Mouse (Mus musculus) kidney, adult 2 months (tissue): ENCODE results near the gene Slamf9. TPM values are rescaled to one million over a fixed set of nuclear protein-coding genes. Genes with fewer than 3 reads are reported as not detected.

Source experiments
- DNase-seq: peaks from one replicate; pipeline ENCODE4 v3.0.0; 2021
- H3K27ac ChIP-seq: fragments of 200-500 bp; 2 replicates; pipeline ENCODE4 v1.5.1; 2012; ENCODE audit warnings: low read depth, low read length, control low read depth, inconsistent platforms; ENCODE audit not compliant: insufficient read depth
- H3K27me3 ChIP-seq: fragments of 200-500 bp; replicated peaks from 2 replicates; pipeline ENCODE4 v1.6.1; 2012; ENCODE audit warnings: mild to moderate bottlenecking, moderate library complexity, low read length, inconsistent platforms; ENCODE audit not compliant: control insufficient read depth, insufficient read depth
- H3K36me3 ChIP-seq: fragments of 200-500 bp; 2 replicates; pipeline ENCODE4 v1.6.1; 2012; ENCODE audit warnings: mild to moderate bottlenecking, moderate library complexity, low read length, inconsistent platforms; ENCODE audit not compliant: control insufficient read depth, insufficient read depth
- H3K4me1 ChIP-seq: fragments of 200-500 bp; 2 replicates; pipeline ENCODE4 v1.6.1; 2011; ENCODE audit warnings: low read length; ENCODE audit not compliant: control insufficient read depth, insufficient read depth
- H3K4me3 ChIP-seq: fragments of 200-500 bp; 2 replicates; pipeline ENCODE4 v1.5.1; 2011; ENCODE audit warnings: mild to moderate bottlenecking, low read depth, low read length, control low read depth; ENCODE audit not compliant: insufficient read depth
- CTCF ChIP-seq: fragments of 200-500 bp; conservative IDR thresholded peaks from 2 replicates; pipeline ENCODE4 v1.5.1; 2011; ENCODE audit warnings: low read depth, mild to moderate bottlenecking, control low read depth, low read length, moderate library complexity, mixed read lengths; ENCODE audit not compliant: insufficient read depth, insufficient read length
- POLR2A ChIP-seq: fragments of 200-500 bp; IDR thresholded peaks from one replicate; pipeline ENCODE4 v1.6.1; 2011; ENCODE audit warnings: low read depth, low read length, control low read depth
- WGBS: fragments of 180-500 bp; shearing (Covaris S2); methylation state at CpG from one replicate; pipeline ENCODE4 v1.1.7; 2018; 5-methylcytosine and 5-hydroxymethylcytosine counted together
- polyA plus RNA-seq: library from polyadenylated mRNA; depleted of rRNA; stranded (reverse); fragments of >200 nt; gene quantifications from 2 replicates; pipeline ENCODE4 v1.2.3, GENCODE M21; 2012

The Slamf9 gene
- polyA plus RNA-seq, 1 experiment, result 20.2 TPM

DNA sequence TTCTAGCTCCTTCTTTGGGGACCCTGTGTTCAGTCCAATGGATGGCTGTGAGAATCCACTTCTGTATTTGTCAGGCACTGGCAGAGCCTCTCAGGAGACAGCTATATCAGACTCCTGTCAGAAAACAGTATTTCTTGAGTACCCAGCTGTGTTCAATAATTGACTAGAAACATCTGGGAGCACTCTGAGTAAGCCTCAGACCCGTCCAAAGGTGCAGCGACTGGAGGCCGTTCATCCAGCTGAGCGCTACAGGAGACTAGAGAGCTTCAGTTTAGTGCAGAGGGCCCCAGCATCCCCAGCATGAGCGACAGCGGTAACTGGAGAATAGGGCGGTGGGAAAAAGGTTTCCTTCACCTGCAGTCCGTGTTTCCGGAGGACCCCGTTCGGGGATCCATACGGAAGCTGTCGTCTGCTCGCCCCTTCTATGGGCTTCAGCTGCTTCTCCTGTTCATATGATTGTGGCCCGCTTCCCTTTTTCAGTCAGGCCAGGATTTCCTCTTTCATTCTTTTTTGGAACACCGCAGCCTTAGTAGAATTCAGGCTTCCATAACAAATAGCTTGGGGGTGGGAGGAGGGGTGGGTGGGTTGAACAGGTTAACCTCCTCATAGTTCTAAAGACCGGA, 24.2 kb upstream of the Slamf9 start:
- no peak for TF ChIP-seq POLR2A
- no peak for TF ChIP-seq CTCF
- H3K27me3 ChIP-seq, result no peaks in the 10 kb centered on the region
- H3K36me3 ChIP-seq, result no peaks in the 10 kb centered on the region
- WGBS, result 40% methylated on average over 17 of the region's 17 CpGs
- no peaks in the 10 kb centered on the region; the same call in 1 of the 2 replicates for H3K4me1 ChIP-seq
- no peak overlapping the region for H3K27ac ChIP-seq
- H3K4me3 ChIP-seq, result no peak overlapping the region
- no peak for DNase-seq

DNA sequence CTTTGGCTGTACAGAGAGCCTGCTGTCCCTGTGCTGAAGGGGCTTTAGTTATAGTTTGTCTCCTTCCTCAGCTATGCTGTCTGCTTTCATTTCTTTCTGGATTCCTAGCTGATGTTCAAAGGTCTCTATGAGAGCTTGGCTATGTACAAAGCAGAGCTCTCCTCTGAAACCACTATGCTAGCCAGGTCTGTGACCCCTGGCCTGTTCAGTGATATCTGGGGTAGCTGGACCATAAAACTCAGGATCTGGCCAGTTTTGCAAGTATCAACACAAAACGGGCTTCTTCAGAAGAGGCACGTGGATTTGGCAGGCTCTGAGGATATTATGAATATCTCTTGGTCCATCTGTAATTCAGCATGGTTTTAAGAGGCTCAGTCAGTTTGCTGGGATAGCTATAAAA, 22.2 kb upstream of the Slamf9 start:
- H3K4me1 ChIP-seq, result no peaks in the 10 kb centered on the region; the same call in 1 of the 2 replicates
- no peak overlapping the region for H3K4me3 ChIP-seq
- no peaks in the 10 kb centered on the region for H3K27me3 ChIP-seq
- TF ChIP-seq POLR2A, result no peak
- TF ChIP-seq CTCF, result no peak
- peak; percentile 58 for DNase-seq
- 38% methylated on average over 2 of the region's 2 CpGs for WGBS
- peak overlapping the region; percentile 10; the same call in 1 of the 2 replicates for H3K27ac ChIP-seq
- no peaks in the 10 kb centered on the region for H3K36me3 ChIP-seq

DNA sequence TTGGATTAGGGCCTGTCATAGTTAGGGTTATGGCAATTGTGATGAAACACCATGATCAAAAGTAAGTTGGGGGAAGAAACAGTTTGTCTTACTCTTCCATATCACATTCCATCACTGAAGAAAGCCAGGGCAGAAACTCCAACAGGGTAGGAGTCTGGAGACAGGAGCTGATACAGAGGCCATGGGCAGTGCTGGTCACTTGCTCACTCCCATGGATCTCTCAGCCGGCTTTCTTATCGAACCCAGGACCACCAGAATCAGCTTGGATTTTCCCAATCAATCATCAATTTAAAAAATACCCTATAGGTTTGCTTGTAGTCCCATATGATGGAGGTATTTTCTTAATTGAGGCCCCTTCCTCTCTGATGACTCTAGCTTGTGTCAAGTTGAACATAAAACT, 21.3 kb upstream of the Slamf9 start:
- WGBS, result 96% methylated on average over 2 of the region's 2 CpGs
- DNase-seq, result no peak
- H3K4me3 ChIP-seq, result no peak overlapping the region
- H3K27me3 ChIP-seq, result no peaks in the 10 kb centered on the region
- H3K4me1 ChIP-seq, result no peaks in the 10 kb centered on the region; the same call in 1 of the 2 replicates
- no peak overlapping the region for H3K27ac ChIP-seq
- TF ChIP-seq CTCF (no peak), POLR2A (no peak)
- no peaks in the 10 kb centered on the region for H3K36me3 ChIP-seq

DNA sequence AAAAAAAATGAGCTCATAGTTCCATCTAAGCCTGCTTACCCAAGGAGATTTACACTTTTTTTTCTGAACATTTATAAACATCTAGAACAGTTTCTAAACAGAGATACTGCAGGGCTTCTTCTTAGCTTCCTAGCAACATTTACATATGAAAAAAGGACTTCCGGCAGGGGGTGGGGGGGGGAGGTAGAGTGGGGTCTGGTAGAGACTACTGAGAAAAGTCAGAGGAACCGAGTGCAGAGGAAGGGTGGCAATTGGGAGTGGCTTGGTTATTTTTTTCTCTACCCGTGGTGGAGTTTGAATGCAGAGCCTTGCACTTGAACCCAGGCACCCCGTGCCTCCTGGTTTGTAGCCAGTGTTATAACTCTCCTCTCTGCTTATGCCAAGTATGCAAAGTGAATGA, 19.7 kb upstream of the Slamf9 start:
- Histone ChIP-seq H3K36me3 (no peaks in the 10 kb centered on the region), H3K27me3 (no peaks in the 10 kb centered on the region), H3K4me3 (no peak overlapping the region), H3K27ac (no peak overlapping the region), H3K4me1 (no peaks in the 10 kb centered on the region; the same call in 1 of the 2 replicates)
- no peak for TF ChIP-seq POLR2A
- no peak for TF ChIP-seq CTCF
- 35% methylated on average over 4 of the region's 4 CpGs for WGBS
- DNase-seq, result no peak

DNA sequence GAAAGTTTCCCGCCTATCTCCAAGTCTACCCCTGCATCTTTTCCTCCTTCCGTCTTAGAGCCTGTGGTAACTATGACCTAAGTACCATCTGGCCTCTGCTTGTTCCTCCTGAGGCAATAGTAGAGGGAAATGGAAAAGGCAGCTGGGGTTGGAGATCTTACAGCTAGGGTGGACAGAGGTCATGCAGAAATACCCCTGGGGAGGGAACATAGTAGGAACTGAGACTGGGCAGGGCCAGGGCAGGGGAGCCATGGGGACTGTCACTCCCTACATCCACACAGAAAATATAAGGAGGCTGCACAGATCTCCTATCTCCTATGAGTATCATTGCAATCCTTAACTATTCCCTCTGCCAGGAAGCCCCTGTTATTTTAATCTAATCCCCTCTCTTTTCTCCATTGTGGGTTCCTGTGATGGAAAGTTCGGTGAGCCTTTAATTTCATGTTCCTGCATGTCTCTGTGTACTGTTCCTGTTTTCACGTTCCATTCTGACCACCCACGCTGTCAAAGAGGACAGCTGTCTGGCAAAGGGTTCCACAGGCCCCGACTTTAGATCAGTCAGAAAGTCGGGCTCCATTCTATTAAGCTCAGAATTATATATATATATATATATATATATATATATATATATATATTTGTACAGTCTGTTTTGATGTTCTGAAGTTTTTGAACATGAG, 19.0 kb upstream of the Slamf9 start:
- H3K27me3 ChIP-seq, result no peaks in the 10 kb centered on the region
- TF ChIP-seq CTCF (no peak), POLR2A (no peak)
- WGBS, result 67% methylated on average over 7 of the region's 7 CpGs
- DNase-seq, result peak; percentile 29
- H3K36me3 ChIP-seq, result no peaks in the 10 kb centered on the region
- no peak overlapping the region for H3K27ac ChIP-seq
- H3K4me1 ChIP-seq, result no peaks in the 10 kb centered on the region; the same call in 1 of the 2 replicates
- H3K4me3 ChIP-seq, result no peak overlapping the region

DNA sequence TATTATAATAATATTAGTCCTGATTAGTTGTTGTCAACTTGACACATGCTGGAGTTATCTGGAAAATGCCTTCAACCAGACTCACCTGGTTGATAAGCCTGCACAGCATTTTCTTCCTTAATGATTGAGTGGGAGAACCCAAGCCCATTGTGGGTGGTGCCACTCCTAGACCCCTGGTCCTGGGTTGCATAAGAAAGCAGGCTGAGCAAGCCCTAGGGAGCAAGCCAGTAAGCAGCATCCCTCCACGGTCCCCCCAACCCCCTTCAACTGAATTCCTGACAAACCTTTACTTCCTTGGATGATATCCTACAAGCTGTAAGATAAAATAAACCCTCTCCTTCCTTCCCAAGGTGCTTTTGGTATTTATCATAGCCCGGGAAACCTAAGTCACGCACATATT, 18.0 kb upstream of the Slamf9 start:
- Histone ChIP-seq H3K4me3 (no peak overlapping the region), H3K4me1 (no peaks in the 10 kb centered on the region; the same call in 1 of the 2 replicates), H3K36me3 (no peaks in the 10 kb centered on the region), H3K27ac (no peak overlapping the region), H3K27me3 (no peaks in the 10 kb centered on the region)
- 91% methylated on average over 3 of the region's 3 CpGs for WGBS
- no peak for TF ChIP-seq CTCF
- no peak for TF ChIP-seq POLR2A
- no peak for DNase-seq

DNA sequence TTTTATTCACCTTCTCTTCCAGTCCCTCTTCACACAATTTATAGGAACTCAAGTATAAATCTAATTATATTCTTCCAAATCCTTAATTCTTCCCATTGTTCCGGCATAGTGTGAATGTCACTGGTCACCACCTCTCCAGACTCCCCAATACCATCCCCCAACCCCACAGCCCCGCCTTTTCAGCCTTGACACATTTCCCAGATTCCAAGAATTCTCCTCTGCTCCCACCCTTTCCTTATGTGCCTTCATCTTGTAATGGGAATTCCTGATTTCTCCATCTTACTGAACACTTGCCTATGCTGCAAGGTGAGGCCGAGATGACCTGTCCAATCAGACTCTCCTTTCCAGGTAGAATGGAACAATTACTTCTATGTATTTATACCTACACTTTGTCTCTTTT, 17.1 kb upstream of the Slamf9 start:
- no peaks in the 10 kb centered on the region for H3K27me3 ChIP-seq
- TF ChIP-seq POLR2A, result no peak
- no peaks in the 10 kb centered on the region for H3K36me3 ChIP-seq
- H3K27ac ChIP-seq, result no peak overlapping the region
- WGBS, result 86% methylated on average over 3 of the region's 3 CpGs
- H3K4me1 ChIP-seq, result no peaks in the 10 kb centered on the region; the same call in 1 of the 2 replicates
- no peak overlapping the region for H3K4me3 ChIP-seq
- no peak for DNase-seq
